Mouse (Mus musculus): ENCODE measurements around the gene Olfr15. TPM values are rescaled to one million over a fixed set of nuclear protein-coding genes. Genes with fewer than 3 reads are reported as not detected.
"Not testable (repeated sequence)": the region's sequence is repeated elsewhere in the genome, so short reads cannot be mapped to it uniquely, and the experiment has no call there.

Olfr15 gene
- polyA plus RNA-seq, 1 experiment from 2014 or later: not detected

DNA sequence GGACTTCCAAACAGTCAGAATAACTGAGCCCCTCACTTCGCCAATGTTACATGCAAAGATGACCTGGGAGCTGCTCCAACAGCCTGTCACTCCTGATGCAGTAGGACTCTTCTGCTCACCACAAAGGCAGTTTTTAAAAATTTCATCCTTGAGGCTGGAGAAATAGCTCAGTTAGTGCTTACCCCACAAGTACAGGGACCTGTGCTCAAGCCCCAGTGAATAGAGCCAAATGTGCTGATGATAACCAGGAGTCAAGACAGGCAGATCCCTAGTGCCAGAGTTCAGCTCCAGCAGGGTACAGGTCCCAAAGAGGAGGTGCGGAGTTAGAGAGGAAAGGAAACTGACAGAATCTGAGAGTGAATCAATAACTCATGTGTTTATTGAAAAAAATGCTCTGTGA is 4.8 kb downstream of the Olfr15 start:
- H3K4me2 ChIP-seq: no peak overlapping the region
- no peaks in the 10 kb centered on the region for H3K36me3 ChIP-seq (ENCODE audit: insufficient read depth)
- no peak overlapping the region for H3K27ac ChIP-seq (ENCODE audit: low read depth)
- H3K27me3 ChIP-seq (ENCODE audit: insufficient read depth, low read length): no peaks in the 10 kb centered on the region
- no peak overlapping the region for H3K4me3 ChIP-seq (ENCODE audit: low read depth, low read length)
- TF ChIP-seq CTCF (IDR thresholded peaks at IDR 0.05; ENCODE audit: low read depth): no peak
- 68% methylated on average over 2 of the region's 2 CpGs for WGBS
- ATAC-seq (ENCODE audit: insufficient read depth): no peak
- no peaks in the 10 kb centered on the region for H3K4me1 ChIP-seq (ENCODE audit: insufficient read depth)
- no peaks in the 10 kb centered on the region for H3K9me3 ChIP-seq (ENCODE audit: low read depth, low read length)
- DNase-seq: no peak
- no peak overlapping the region for H3K9ac ChIP-seq

- Histone ChIP-seq H3K4me3 (ENCODE audit: low read depth, low read length) (no peak overlapping the region), H3K9ac (no peak overlapping the region), H3K36me3 (ENCODE audit: insufficient read depth) (no peaks in the 10 kb centered on the region), H3K4me1 (ENCODE audit: insufficient read depth) (no peaks in the 10 kb centered on the region), H3K27ac (ENCODE audit: low read depth) (no peak overlapping the region), H3K9me3 (ENCODE audit: low read depth, low read length) (no peaks in the 10 kb centered on the region), H3K27me3 (ENCODE audit: insufficient read depth, low read length) (no peaks in the 10 kb centered on the region), H3K4me2 (no peak overlapping the region)
- DNase-seq: peak; percentile 64
- WGBS: 54% methylated on average over 17 of the region's 17 CpGs
- TF ChIP-seq CTCF (IDR thresholded peaks at IDR 0.05; ENCODE audit: low read depth): peak; percentile 59
- ATAC-seq (ENCODE audit: insufficient read depth): peak; percentile 35; the same call in 1 of the 2 replicates
Measured at GRCm38 (mm10) chr16:3839157-3839885, 8.6 kb downstream of the Olfr15 start.

GRCm38 (mm10) chr16:3842989-3843388 is 12.3 kb downstream of the Olfr15 start:
- ATAC-seq (ENCODE audit: insufficient read depth) (no peak), DNase-seq (no peak)
- H3K36me3 ChIP-seq (ENCODE audit: insufficient read depth): no peaks in the 10 kb centered on the region
- H3K27me3 ChIP-seq (ENCODE audit: insufficient read depth, low read length): no peaks in the 10 kb centered on the region
- TF ChIP-seq CTCF (IDR thresholded peaks at IDR 0.05; ENCODE audit: low read depth): no peak
- H3K4me2 ChIP-seq: no peak overlapping the region
- no peak overlapping the region for H3K9ac ChIP-seq
- H3K4me1 ChIP-seq (ENCODE audit: insufficient read depth): 0 out of 2 replicates have a peak, but pooled peaks cover 3% of the 10 kb centered on the region
- no peak overlapping the region for H3K27ac ChIP-seq (ENCODE audit: low read depth)
- H3K4me3 ChIP-seq (ENCODE audit: low read depth, low read length): no peak overlapping the region
- 20% methylated on average over 4 of the region's 4 CpGs for WGBS
- H3K9me3 ChIP-seq (ENCODE audit: low read depth, low read length): no peaks in the 10 kb centered on the region

DNA sequence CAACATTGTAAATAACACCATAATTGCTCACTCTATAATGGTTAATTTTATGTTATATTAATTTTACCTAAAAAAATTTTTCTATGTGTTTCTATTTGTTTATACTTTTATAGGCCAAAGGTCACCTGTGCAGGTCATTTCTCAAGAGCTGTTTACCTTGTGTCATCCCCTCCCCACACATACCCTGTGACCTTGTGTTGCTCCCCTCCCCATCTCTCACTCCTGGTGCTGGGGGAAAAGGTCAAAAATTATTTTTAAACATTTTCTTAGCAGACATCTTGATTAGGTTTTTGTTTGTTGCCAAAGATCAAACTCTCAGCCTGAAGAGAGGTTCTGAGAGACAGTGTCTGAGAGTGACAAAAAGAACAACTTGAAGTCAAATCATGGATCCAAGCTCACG is 13.1 kb downstream of the Olfr15 start:
- no peak overlapping the region for H3K9ac ChIP-seq
- WGBS: 50% methylated on average over 1 of the region's 1 CpGs

DNA sequence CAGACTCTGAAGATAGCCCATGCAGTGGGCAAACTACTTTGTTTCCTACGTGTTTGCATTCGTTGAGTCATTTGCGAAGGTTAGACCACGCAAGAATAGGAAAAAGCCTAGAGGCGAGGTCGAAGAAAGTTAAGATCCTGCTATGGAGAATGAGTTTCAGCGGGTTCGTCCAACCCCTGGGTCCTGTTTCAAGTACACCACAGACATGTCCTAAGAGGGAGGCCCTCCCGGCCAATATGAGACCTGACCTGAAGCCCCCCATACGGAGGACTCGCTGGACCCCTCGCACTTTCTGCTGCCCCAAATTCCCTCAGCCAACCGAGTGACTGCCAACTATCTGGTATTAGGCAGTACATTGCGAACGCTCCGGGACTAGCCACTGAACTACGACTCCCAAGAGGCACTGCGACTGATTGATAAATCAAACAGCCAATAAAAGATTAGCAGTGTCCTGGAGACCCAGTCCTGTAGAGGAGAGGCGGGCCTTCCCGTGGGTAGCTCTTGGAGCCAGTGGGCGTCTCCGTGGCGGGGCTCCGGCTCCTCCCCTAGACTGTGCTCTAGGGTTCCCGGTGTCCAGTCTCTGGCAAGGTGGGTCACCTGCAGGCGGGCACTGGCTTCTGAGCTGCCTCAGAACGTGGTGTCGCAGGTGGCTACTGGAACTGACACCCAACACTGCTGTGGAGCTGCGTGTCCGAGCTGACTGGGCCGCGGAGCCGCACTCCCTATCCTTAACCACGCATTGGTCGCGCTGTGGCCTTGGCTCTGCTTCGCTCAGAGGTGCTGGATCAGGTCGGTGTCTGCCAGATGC is 16.2 kb downstream of the Olfr15 start, which contains the start of gene Zfp174:
Gene Zfp174, plus strand, starts transcription at position 558 of the 808 bp plus-strand sequence.
- peak; percentile 98 for DNase-seq
- peak within 1 kb of the TSS; percentile 70 for H3K9ac ChIP-seq
- peak; percentile 99 for ATAC-seq (ENCODE audit: insufficient read depth)
- peak within 1 kb of the TSS; percentile 62 for H3K4me3 ChIP-seq (ENCODE audit: low read depth, low read length)
- no peaks in the 10 kb centered on the region for H3K27me3 ChIP-seq (ENCODE audit: insufficient read depth, low read length)
- H3K4me1 ChIP-seq (ENCODE audit: insufficient read depth): 0 out of 2 replicates have a peak, but pooled peaks cover 3% of the 10 kb centered on the region
- no peak within 1 kb of the TSS for H3K27ac ChIP-seq (ENCODE audit: low read depth)
- WGBS: 2% methylated on average over 38 of the region's 38 CpGs
- H3K36me3 ChIP-seq (ENCODE audit: insufficient read depth): no peaks in the 10 kb centered on the region
- no peaks in the 10 kb centered on the region for H3K9me3 ChIP-seq (ENCODE audit: low read depth, low read length)
- H3K4me2 ChIP-seq: peak within 1 kb of the TSS; percentile 76
- peak; percentile 25; the same call in 1 of the 2 replicates for TF ChIP-seq CTCF (IDR thresholded peaks at IDR 0.05; ENCODE audit: low read depth)

More for the DNA sequence above, 13.1 kb downstream of the Olfr15 start:
- H3K36me3 ChIP-seq (ENCODE audit: insufficient read depth): no peaks in the 10 kb centered on the region
- 0 out of 2 replicates have a peak, but pooled peaks cover 3% of the 10 kb centered on the region for H3K4me1 ChIP-seq (ENCODE audit: insufficient read depth)
- no peak for DNase-seq
- H3K27ac ChIP-seq (ENCODE audit: low read depth): no peak overlapping the region
- no peak for ATAC-seq (ENCODE audit: insufficient read depth)
- TF ChIP-seq CTCF (IDR thresholded peaks at IDR 0.05; ENCODE audit: low read depth): no peak
- H3K4me3 ChIP-seq (ENCODE audit: low read depth, low read length): no peak overlapping the region
- H3K4me2 ChIP-seq: no peak overlapping the region
- H3K27me3 ChIP-seq (ENCODE audit: insufficient read depth, low read length): no peaks in the 10 kb centered on the region
- no peaks in the 10 kb centered on the region for H3K9me3 ChIP-seq (ENCODE audit: low read depth, low read length)

GRCm38 (mm10) chr16:3847871-3848270 is 17.2 kb downstream of the Olfr15 start:
- Histone ChIP-seq H3K4me3 (ENCODE audit: low read depth, low read length) (peak overlapping the region; percentile 62), H3K9ac (peak overlapping the region; percentile 70; the same call in 1 of the 2 replicates), H3K27me3 (ENCODE audit: insufficient read depth, low read length) (no peaks in the 10 kb centered on the region), H3K4me1 (ENCODE audit: insufficient read depth) (0 out of 2 replicates have a peak, but pooled peaks cover 3% of the 10 kb centered on the region), H3K36me3 (ENCODE audit: insufficient read depth) (no peaks in the 10 kb centered on the region), H3K27ac (ENCODE audit: low read depth) (no peak overlapping the region), H3K9me3 (ENCODE audit: low read depth, low read length) (no peaks in the 10 kb centered on the region), H3K4me2 (peak overlapping the region; percentile 76)
- no peak for ATAC-seq (ENCODE audit: insufficient read depth)
- WGBS: 63% methylated on average over 4 of the region's 4 CpGs
- peak; percentile 8 for DNase-seq
- 0 out of 2 replicates have a peak, but pooled peaks have one; percentile 1 for TF ChIP-seq CTCF (IDR thresholded peaks at IDR 0.05; ENCODE audit: low read depth)

DNA sequence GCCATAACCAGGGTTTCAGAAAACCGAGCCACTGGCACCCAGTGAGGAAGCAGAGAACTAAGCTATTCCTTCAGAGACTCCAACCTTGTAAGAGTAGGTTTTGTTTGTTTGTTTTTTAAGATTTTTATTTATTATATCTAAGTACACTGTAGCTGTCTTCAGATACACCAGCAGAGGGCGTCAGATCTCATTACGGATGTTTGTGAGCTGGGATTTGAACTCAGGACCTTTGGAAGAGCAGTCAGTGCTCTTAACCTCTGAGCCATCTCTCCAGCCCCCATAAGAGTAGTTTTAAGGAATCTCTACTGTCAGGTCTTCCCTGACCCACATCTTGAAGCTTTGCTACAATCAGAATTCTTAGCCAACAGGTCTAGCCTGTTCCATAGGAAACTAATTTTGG is 17.7 kb downstream of the Olfr15 start:
- H3K4me3 ChIP-seq (ENCODE audit: low read depth, low read length): 0 out of 2 replicates have a peak overlapping the region, but pooled peaks have one; percentile 62
- no peaks in the 10 kb centered on the region for H3K36me3 ChIP-seq (ENCODE audit: insufficient read depth)
- DNase-seq: no peak
- no peak for TF ChIP-seq CTCF (IDR thresholded peaks at IDR 0.05; ENCODE audit: low read depth)
- 0 out of 2 replicates have a peak, but pooled peaks cover 3% of the 10 kb centered on the region for H3K4me1 ChIP-seq (ENCODE audit: insufficient read depth)
- no peaks in the 10 kb centered on the region for H3K9me3 ChIP-seq (ENCODE audit: low read depth, low read length)
- WGBS: 62% methylated on average over 3 of the region's 3 CpGs
- H3K27ac ChIP-seq (ENCODE audit: low read depth): no peak overlapping the region
- no peaks in the 10 kb centered on the region for H3K27me3 ChIP-seq (ENCODE audit: insufficient read depth, low read length)
- H3K9ac ChIP-seq: no peak overlapping the region
- ATAC-seq (ENCODE audit: insufficient read depth): no peak
- no peak overlapping the region for H3K4me2 ChIP-seq

- not testable (repeated sequence) for H3K27me3 ChIP-seq (ENCODE audit: insufficient read depth, low read length); ATAC-seq (ENCODE audit: insufficient read depth); H3K4me1 ChIP-seq (ENCODE audit: insufficient read depth); H3K4me2 ChIP-seq; H3K36me3 ChIP-seq (ENCODE audit: insufficient read depth); DNase-seq; H3K9ac ChIP-seq; H3K4me3 ChIP-seq (ENCODE audit: low read depth, low read length); H3K9me3 ChIP-seq (ENCODE audit: low read depth, low read length); H3K27ac ChIP-seq (ENCODE audit: low read depth)
- 83% methylated on average over 13 of the region's 13 CpGs for WGBS
Measured at GRCm38 (mm10) chr16:3851301-3851700, 20.6 kb downstream of the Olfr15 start.

Measured in lung, embryonic 14.5 days (tissue).